Mouse (Mus musculus): ENCODE measurements around the gene Scd4.
"Not testable (repeated sequence)": the region's sequence is repeated elsewhere in the genome, so short reads cannot be mapped to it uniquely, and the experiment has no call there.

Scd4 gene

DNA sequence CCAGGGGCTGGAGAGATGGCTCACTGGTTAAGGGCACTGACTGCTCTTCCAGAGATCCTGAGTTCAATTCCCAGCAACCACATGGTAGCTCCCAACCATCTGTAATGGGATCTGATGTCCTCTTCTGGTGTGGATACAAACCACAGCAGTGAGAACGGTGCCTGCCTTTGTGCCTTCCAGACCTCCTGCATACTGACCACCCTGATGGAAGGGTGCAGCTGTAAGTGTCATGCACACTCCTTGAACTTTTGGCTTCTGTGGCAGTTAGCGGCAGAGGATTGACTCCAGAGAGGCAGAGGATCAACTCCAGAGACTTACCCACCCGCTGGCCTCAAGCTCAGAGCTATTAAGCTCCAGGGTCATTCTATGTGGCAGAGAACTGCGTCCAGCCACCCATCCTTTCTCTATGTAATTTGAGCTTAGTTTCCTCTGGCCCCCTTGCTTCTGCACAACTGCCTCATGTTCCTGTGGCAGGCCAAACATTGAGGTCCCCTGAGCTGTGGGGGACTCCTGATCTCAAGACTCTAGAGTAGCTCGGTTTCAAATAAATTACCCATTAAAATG lies 16.1 kb upstream of the Scd4 start:
- DNase-seq (ENCODE audit: low read depth, low spot score) = no peak

- no peak for DNase-seq (ENCODE audit: low read depth, low spot score)
Observed at GRCm38 (mm10) chr19:44317391-44317790, 15.5 kb upstream of the Scd4 start.

- DNase-seq (ENCODE audit: low read depth, low spot score) = no peak
Observed at GRCm38 (mm10) chr19:44318545-44318944, 14.3 kb upstream of the Scd4 start.

- DNase-seq (ENCODE audit: low read depth, low spot score) = no peak
Observed at GRCm38 (mm10) chr19:44320316-44320715, 12.6 kb upstream of the Scd4 start.

- no peak for DNase-seq (ENCODE audit: low read depth, low spot score)
Observed at GRCm38 (mm10) chr19:44321201-44321600, 11.7 kb upstream of the Scd4 start.

DNA sequence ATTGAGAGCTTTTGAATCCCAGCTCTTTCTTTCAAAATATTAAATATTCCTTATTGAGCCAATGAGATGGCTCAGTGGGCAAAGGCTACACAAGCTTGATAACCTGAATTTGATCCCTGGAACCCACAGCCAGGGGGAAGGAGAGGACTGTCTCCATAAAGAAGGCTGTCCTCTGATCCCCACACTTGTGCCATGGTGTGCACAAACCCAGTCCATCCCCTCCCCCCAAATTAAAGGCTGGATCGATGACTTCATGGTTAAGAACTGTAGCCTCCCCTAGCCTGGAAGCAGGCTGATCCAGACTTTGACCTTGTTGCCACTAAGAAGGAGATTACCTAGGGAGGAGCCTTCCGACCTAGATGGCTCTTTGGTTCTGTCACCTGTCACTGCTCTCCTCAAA lies 11.3 kb upstream of the Scd4 start:
- DNase-seq (ENCODE audit: low read depth, low spot score) = no peak

- no peak for DNase-seq (ENCODE audit: low read depth, low spot score)
Observed at GRCm38 (mm10) chr19:44329566-44329965, 3.3 kb upstream of the Scd4 start.

DNA sequence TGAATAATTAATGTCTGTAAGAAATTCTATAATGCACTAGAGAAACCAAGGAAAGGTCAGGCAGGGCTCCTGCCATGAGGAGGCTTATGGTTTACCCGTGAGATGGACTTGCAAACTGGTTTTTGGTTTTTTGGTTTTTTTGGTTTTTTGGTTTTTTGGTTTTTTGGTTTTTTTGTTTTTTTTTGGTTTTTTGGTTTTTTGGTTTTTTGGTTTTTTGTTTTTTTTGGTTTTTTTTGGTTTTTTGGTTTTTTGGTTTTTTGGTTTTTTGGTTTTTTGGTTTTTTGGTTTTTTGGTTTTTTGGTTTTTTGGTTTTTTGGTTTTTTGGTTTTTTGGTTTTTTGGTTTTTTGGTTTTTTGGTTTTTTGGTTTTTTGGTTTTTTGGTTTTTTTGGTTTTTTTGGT lies 1.8 kb upstream of the Scd4 start:
- DNase-seq (ENCODE audit: low read depth, low spot score) = not testable (repeated sequence)

- peak; percentile 60 for DNase-seq (ENCODE audit: low read depth, low spot score)
Observed at GRCm38 (mm10) chr19:44331911-44332310, 981 bp upstream of the Scd4 start.

- DNase-seq (ENCODE audit: low read depth, low spot score) = peak; percentile 93
Observed at GRCm38 (mm10) chr19:44332326-44332725, 566 bp upstream of the Scd4 start.

DNA sequence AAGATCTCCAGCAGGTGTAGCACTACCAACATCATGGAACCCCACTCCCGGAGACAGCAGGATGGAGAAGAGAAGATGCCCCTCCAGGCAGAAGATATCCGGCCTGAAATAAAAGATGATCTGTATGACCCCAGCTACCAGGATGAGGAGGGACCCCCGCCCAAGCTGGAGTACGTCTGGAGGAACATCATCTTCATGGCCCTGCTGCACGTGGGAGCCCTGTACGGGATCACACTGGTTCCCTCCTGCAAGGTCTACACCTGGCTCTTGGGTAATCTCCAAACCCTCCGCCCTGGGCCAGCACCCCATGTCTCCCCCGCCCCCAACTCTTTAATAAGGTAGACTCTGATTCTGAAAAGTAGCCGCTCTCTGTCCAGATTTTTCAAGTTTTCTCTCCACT lies 1.1 kb downstream of the Scd4 start:
- DNase-seq (ENCODE audit: low read depth, low spot score) = no peak

- DNase-seq (ENCODE audit: low read depth, low spot score) = peak; percentile 77
Observed at GRCm38 (mm10) chr19:44335876-44336662, 3.2 kb downstream of the Scd4 start.

DNA sequence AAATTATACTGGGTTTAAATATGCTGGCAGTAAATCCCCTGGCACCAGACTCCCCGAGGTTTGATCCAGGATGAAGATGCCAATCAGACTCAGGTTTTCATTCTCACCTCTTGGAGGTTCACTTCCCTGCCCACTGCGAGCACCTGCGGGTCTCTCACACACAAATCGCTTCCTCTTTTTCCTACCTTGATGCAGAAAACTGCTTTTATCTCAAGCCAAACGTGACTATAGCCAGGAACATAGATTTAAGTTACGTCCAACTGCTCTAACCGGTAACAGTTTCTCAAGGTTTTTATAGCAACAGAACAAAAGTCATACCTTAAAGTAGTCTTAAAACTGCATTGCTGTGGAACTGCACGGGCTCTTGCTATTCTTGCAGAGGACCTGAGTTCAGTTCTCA lies 16.8 kb downstream of the Scd4 start:
- no peak for DNase-seq (ENCODE audit: low read depth, low spot score)

DNA sequence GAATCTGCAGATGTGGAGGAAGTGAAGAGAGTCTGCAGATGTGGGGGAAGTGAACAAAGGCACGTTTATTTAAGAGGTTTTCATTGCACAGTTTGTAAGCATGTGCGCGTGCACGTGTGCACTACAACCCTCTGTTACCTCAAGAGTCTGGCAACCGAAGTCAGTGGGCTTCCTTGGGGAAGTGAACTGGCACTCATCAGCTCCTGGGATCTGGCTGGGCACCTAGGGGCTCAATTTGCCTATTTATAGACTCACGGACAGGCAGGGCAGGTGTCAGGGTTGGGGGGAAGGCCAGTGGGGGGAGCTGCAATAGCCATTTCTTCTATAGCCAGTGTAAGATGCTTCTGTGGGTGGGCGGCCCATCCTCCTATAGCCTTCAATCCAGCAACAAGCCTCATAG lies 18.9 kb downstream of the Scd4 start:
- DNase-seq (ENCODE audit: low read depth, low spot score) = no peak

GRCm38 (mm10) chr19:44358700-44359099 lies 25.8 kb downstream of the Scd4 start:
- no peak for DNase-seq (ENCODE audit: low read depth, low spot score)

DNA sequence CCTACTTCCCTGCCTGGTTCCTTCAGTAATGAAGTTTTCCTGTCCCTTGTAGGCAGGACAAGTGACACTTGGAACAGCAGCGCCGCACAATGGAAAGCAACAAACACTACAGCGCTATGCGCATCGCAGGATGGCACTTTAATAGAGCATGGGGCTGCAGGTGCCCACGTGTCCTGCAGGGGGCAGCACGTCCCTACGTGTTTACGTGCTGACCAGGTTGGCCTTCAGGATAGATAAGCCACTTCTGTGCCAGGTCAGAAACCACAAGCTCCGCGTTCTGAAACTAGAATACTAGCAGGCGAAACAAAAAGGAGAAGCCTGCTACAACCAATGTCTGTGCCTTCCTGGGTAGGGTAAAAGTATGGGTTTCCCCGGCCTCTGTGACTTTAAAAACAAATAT lies 30.6 kb downstream of the Scd4 start:
- DNase-seq (ENCODE audit: low read depth, low spot score) = peak; percentile 84

DNA sequence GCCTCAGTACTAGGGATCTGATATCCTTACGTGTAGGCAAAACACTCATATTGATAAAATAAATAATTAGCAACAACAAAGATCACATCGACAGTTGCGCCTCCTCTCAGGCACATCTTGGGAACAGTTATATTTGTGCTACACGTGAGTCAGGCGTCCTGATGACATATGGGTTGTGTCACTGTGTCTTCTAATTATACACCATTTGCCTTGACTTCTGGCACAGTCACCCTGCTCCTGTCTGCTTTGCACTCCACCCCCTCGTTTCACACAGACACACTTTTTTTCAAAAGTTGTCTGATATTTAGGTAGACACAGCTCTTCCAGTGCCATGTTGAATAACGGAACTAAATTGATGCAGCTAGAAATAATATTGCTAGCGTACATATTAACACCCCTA lies 31.1 kb downstream of the Scd4 start:
- DNase-seq (ENCODE audit: low read depth, low spot score) = peak; percentile 80

DNA sequence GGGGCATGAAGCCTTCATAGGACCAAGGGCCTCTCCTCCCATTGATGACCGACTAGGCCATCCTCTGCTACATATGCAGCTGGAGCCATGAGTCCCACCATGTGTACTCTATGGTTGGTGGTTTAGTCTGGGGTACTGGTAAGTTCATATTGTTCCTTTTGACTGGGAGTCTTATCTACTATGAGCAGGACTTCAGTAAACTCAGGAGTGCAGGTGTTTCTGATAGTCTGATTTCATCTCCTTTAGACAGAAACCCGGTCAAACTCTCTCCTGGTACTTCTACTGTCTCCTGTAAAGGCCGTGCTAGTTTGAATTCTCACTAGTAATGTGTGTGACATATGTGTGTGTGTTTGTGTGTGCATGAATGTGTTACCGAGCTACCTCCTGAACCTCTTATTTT lies 32.8 kb downstream of the Scd4 start:
- no peak for DNase-seq (ENCODE audit: low read depth, low spot score)

GRCm38 (mm10) chr19:44367076-44367475 lies 34.2 kb downstream of the Scd4 start:
- not testable (repeated sequence) for DNase-seq (ENCODE audit: low read depth, low spot score)

DNA sequence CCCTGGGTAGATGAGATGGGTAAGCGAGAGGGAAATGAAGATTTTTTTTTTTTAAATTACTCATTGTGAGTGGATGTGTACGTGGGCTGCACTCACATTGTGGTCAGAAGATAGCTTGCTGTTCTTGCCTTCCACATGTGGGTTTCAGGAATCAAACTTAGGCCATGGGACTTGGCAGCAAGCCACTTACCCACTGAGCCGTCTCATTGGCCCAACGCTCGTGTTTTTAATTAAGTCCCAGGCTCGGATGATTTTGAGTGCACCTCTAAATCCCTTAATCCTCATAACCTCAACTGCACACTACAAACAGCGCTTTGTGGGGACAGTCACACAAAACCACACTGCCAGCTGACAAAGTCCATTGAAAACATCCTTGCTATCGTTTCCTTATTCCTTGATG lies 36.5 kb downstream of the Scd4 start:
- DNase-seq (ENCODE audit: low read depth, low spot score) = no peak

DNA sequence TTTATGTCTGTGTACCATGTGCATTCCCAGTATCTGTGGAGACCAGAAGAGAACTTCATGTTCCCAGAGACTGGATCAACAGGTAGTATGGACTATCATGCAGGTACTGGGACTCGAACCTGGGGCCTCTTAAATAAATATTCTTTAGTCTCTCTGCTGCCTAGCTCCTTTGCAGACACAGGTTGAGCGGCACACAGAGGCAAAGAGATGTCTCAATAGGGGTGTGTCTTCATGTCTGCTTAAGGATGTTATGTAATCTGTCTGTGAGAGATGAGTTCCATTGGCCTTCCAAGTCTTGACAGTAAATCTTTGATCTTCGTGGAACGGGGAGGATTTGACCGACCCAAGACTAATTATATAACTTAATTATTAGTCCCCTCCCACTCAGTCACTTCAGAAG lies 37.3 kb downstream of the Scd4 start:
- no peak for DNase-seq (ENCODE audit: low read depth, low spot score)

DNA sequence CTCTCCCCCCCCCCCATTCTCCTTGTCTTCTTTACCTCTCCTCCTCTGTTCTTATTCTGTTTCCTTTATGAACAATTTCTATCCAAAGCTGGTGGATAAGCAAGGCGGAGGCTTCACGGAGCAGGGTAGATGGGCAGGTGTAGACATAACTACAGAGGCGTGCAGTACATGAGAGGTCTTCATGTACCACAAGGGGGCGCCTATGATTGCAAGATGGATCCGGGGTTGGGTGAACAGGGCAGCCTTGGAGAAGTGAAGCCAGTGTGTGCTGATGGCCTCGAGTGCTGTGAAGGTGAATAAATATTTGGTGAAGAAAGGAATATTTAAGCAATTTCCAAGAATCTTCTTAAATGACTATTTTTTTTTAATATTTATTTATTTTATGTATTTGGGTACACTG lies 40.1 kb downstream of the Scd4 start:
- DNase-seq (ENCODE audit: low read depth, low spot score) = peak; percentile 91

DNA sequence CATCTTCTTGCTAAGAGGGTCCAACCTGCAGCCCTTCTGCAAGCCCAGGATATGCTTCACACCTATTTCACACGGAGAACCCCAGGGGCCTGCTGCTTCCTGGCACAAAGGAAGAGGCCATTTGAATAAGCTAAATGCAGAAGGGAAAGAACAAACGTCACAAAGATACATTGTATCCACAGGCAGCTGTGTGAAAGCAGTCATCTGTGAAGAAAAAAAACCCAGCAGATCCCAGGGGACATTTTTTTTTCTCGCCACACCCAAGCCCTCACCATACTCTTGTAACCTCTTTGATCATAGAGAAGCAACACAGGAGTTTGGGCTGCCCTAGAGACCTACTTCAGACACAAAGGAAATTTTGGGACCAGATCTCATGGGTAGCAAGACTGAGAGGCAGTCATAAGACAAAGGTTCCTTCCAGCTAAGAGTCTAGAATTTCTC lies 43.6 kb downstream of the Scd4 start:
- DNase-seq (ENCODE audit: low read depth, low spot score) = no peak

All from brain, adult 2 months (tissue).